Mouse (Mus musculus) C2C12 (cell line): ENCODE measurements around the gene Nxt1.

ENCODE experiments used
- CEBPB ChIP-seq: IDR thresholded peaks from one replicate; pipeline ENCODE4 v1.6.1; 2011; ENCODE audit warnings: low read depth, mild to moderate bottlenecking, control low read depth, moderate library complexity
- CTCF ChIP-seq: IDR thresholded peaks from one replicate; pipeline ENCODE4 v1.5.1; 2011; ENCODE audit not compliant: control insufficient read depth, insufficient read depth, insufficient read length
- FOSL1 ChIP-seq: IDR thresholded peaks from one replicate; pipeline ENCODE4 v1.8.0; 2011; ENCODE audit warnings: mild to moderate bottlenecking, low read length; ENCODE audit not compliant: poor library complexity, insufficient read depth, severe bottlenecking
- MAX ChIP-seq: IDR thresholded peaks from one replicate; pipeline ENCODE4 v1.6.1; 2011; ENCODE audit warnings: mild to moderate bottlenecking, control low read depth
- MYOD1 ChIP-seq: IDR thresholded peaks from one replicate; pipeline ENCODE4 v1.6.1; 2011; ENCODE audit warnings: low read depth; ENCODE audit not compliant: control insufficient read depth, insufficient read length
- MYOG ChIP-seq: IDR thresholded peaks from one replicate; pipeline ENCODE4 v1.6.1; 2011; ENCODE audit not compliant: control insufficient read depth, insufficient read length; ENCODE audit errors: extremely low read depth
- USF1 ChIP-seq: IDR thresholded peaks from one replicate; pipeline ENCODE4 v1.6.1; 2011; ENCODE audit warnings: low read depth, mild to moderate bottlenecking, control low read depth, moderate library complexity

- TF ChIP-seq CEBPB (no peak), CTCF (no peak), MAX (no peak), USF1 (no peak), MYOG (no peak), MYOD1 (no peak), FOSL1 (no peak)
Measured at GRCm38 (mm10) chr2:148684972-148685371, 12.6 kb downstream of the Nxt1 start.
